Comparison of ENCODE assay signal across 8 mouse cellular contexts in genomic region chr8:78061827-78062719, GRCm38 (mm10).
DNase-seq lines count a peak whose midpoint lies in the region; ATAC-seq and TF ChIP-seq lines count a peak whose summit lies in the region.

No protein-coding gene starts in this region.

- no peak for ATAC-seq in intestine, postnatal 0 days
- ATAC-seq in intestine, embryonic 15.5 days = no peak; the same call in 1 of the 2 replicates

- H3K27ac ChIP-seq in intestine, postnatal 0 days (ENCODE audit: low read depth, low read length) = no peak overlapping the region
- H3K27ac ChIP-seq in intestine, embryonic 15.5 days = no peak overlapping the region

- H3K4me2 ChIP-seq in intestine, postnatal 0 days (replicated peaks; ENCODE audit: low read depth) = no peak overlapping the region
- H3K4me2 ChIP-seq in intestine, embryonic 15.5 days (replicated peaks) = no peak overlapping the region

- no peak overlapping the region for H3K4me3 ChIP-seq in intestine, postnatal 0 days (ENCODE audit: low read depth, low read length)
- no peak overlapping the region for H3K4me3 ChIP-seq in intestine, embryonic 15.5 days (replicated peaks)
- H3K4me3 ChIP-seq in E14TG2a.4 (replicated peaks; ENCODE audit: low read length) = no peak overlapping the region

- no peaks in the 10 kb centered on the region for H3K9me3 ChIP-seq in intestine, postnatal 0 days (ENCODE audit: control insufficient read depth)
- no peaks in the 10 kb centered on the region for H3K9me3 ChIP-seq in intestine, embryonic 15.5 days
- H3K9me3 ChIP-seq in E14TG2a.4 (ENCODE audit: low read length) = peaks cover 22% of the 10 kb centered on the region

- no peaks in the 10 kb centered on the region for H3K27me3 ChIP-seq in intestine, postnatal 0 days (replicated peaks; ENCODE audit: control insufficient read depth, insufficient read depth, low read length)
- H3K27me3 ChIP-seq in intestine, embryonic 15.5 days (replicated peaks) = no peaks in the 10 kb centered on the region; the same call in 1 of the 2 replicates
- no peaks in the 10 kb centered on the region for H3K27me3 ChIP-seq in E14TG2a.4 (ENCODE audit: insufficient read depth, low read length)

- peak; percentile 66 for TF ChIP-seq CTCF in intestine, postnatal 0 days (IDR thresholded peaks at IDR 0.05; ENCODE audit: low read depth)
- TF ChIP-seq CTCF in E14TG2a.4 (conservative IDR thresholded peaks at IDR 0.05; ENCODE audit: low read length) = peak; percentile 57

- WGBS in intestine, postnatal 0 days = 56% methylated on average over 9 of the region's 9 CpGs
- 48% methylated on average over 9 of the region's 9 CpGs for WGBS in intestine, embryonic 15.5 days

- no peaks in the 10 kb centered on the region for H3K36me3 ChIP-seq in intestine, postnatal 0 days (ENCODE audit: control insufficient read depth, insufficient read depth)
- H3K36me3 ChIP-seq in intestine, embryonic 15.5 days = no peaks in the 10 kb centered on the region
- H3K36me3 ChIP-seq in E14TG2a.4 (ENCODE audit: insufficient read depth, low read length) = 0 out of 2 replicates have a peak, but pooled peaks cover 3% of the 10 kb centered on the region

- H3K9ac ChIP-seq in intestine, postnatal 0 days (ENCODE audit: low read depth, low read length) = no peak overlapping the region
- no peak overlapping the region for H3K9ac ChIP-seq in intestine, embryonic 15.5 days

- DNase-seq in embryo, embryonic 10 days (ENCODE audit: low spot score) = peak; percentile 68
- DNase-seq in lung, postnatal 25 days (ENCODE audit: low spot score) = peak; percentile 44
- no peak for DNase-seq in adrenal gland, postnatal 36 days
- DNase-seq in heart, postnatal 4 days = no peak
- DNase-seq in adrenal gland, postnatal 4 days (ENCODE audit: low spot score in 2 of 2) = no peak

- H3K4me1 ChIP-seq in intestine, postnatal 0 days (replicated peaks; ENCODE audit: control insufficient read depth, insufficient read depth, low read length) = no peaks in the 10 kb centered on the region
- H3K4me1 ChIP-seq in intestine, embryonic 15.5 days (replicated peaks) = no peaks in the 10 kb centered on the region; the same call in 1 of the 2 replicates
- H3K4me1 ChIP-seq in E14TG2a.4 (replicated peaks; ENCODE audit: low read depth, low read length) = peaks cover 47% of the 10 kb centered on the region

Comparison
In these comparisons a context has a peak if more than half of its experiments do, and no peak if none do; other contexts are left out.
1. DNase-seq: peak in embryo, embryonic 10 days (single experiment) and lung, postnatal 25 days (single experiment); none in adrenal gland, postnatal 36 days (0 of 2), heart, postnatal 4 days (single experiment) and adrenal gland, postnatal 4 days (0 of 2).